Mouse (Mus musculus) kidney, embryonic 14.5 days (tissue): Measurements from ENCODE around the gene Ttyh3. TPM values are rescaled to one million over a fixed set of nuclear protein-coding genes. Genes with fewer than 3 reads are reported as not detected.

Experiments
- ATAC-seq: fragments of 200-750 bp; cut with Nextera tagmentation; 2 replicates; pipeline ENCODE4 v1.8.0; 2017; ENCODE audit warnings: moderate number of reproducible peaks, mild to moderate bottlenecking, moderate TSS enrichment, moderate library complexity; ENCODE audit not compliant: low FRiP score, low TSS enrichment
- H3K27ac ChIP-seq: fragments of 300-500 bp; sonication (generic); 2 replicates; pipeline ENCODE4 v1.5.1; 2014; ENCODE audit warnings: low read depth, mild to moderate bottlenecking, low read length, moderate library complexity, mixed read lengths
- H3K27me3 ChIP-seq: fragments of 300-500 bp; sonication (generic); 2 replicates; pipeline ENCODE4 v1.6.1; 2014; ENCODE audit warnings: mild to moderate bottlenecking, low read length; ENCODE audit not compliant: control insufficient read depth, insufficient read depth
- H3K36me3 ChIP-seq: fragments of 300-500 bp; sonication (generic); 2 replicates; pipeline ENCODE4 v1.6.1; 2014; ENCODE audit warnings: low read length, mixed read lengths; ENCODE audit not compliant: control insufficient read depth, insufficient read depth
- H3K4me1 ChIP-seq: fragments of 300-500 bp; sonication (generic); 2 replicates; pipeline ENCODE4 v1.6.1; 2014; ENCODE audit warnings: low read length, mixed read lengths; ENCODE audit not compliant: control insufficient read depth, insufficient read depth
- H3K4me2 ChIP-seq: fragments of 300-500 bp; sonication (generic); replicated peaks from 2 replicates; pipeline ENCODE4 v1.6.1; 2014; ENCODE audit warnings: low read depth, mild to moderate bottlenecking, low read length
- H3K4me3 ChIP-seq: fragments of 300-500 bp; sonication (generic); 2 replicates; pipeline ENCODE4 v1.5.1; 2014; ENCODE audit warnings: mild to moderate bottlenecking, low read length
- H3K9ac ChIP-seq: fragments of 300-500 bp; sonication (generic); 2 replicates; pipeline ENCODE4 v1.6.1; 2014; ENCODE audit warnings: low read depth, mild to moderate bottlenecking, low read length, moderate library complexity
- H3K9me3 ChIP-seq: fragments of 300-500 bp; sonication (generic); 2 replicates; pipeline ENCODE4 v1.6.1; 2016; ENCODE audit warnings: low read length; ENCODE audit not compliant: control insufficient read depth
- WGBS: fragments of 180-500 bp; shearing (Covaris S2); extraction: QIAGEN DNeasy Blood & Tissue Kit; methylation state at CpG from one replicate; pipeline ENCODE4 v1.1.7; 2014; 5-methylcytosine and 5-hydroxymethylcytosine counted together
- polyA plus RNA-seq: library from polyadenylated mRNA; unstranded; fragments of >200 nt; fragmentation: Nextera tagmentation; extraction: Ambion mirVana; gene quantifications from 2 replicates; pipeline ENCODE4 v1.2.1, GENCODE M21; 2014

The Ttyh3 gene
- polyA plus RNA-seq, 1 experiment from 2014 or later, result 48.5 TPM

- Histone ChIP-seq H3K4me3 (no peak overlapping the region), H3K9ac (no peak overlapping the region), H3K36me3 (no peaks in the 10 kb centered on the region), H3K4me2 (no peak overlapping the region), H3K27ac (no peak overlapping the region), H3K27me3 (no peaks in the 10 kb centered on the region), H3K4me1 (peaks cover 7% of the 10 kb centered on the region; the same call in 1 of the 2 replicates), H3K9me3 (no peaks in the 10 kb centered on the region)
- no peak for ATAC-seq
- 86% methylated on average over 1 of the region's 1 CpGs for WGBS
These were observed 11.6 kb upstream of the Ttyh3 start for GRCm38 (mm10) chr5:140660398-140660797.

GRCm38 (mm10) chr5:140659607-140660272 lies 10.9 kb upstream of the Ttyh3 start:
- WGBS, result 39% methylated on average over 15 of the region's 16 CpGs
- H3K4me3 ChIP-seq, result no peak overlapping the region
- no peaks in the 10 kb centered on the region for H3K36me3 ChIP-seq
- no peak for ATAC-seq
- peaks cover 7% of the 10 kb centered on the region; the same call in 1 of the 2 replicates for H3K4me1 ChIP-seq
- no peaks in the 10 kb centered on the region for H3K27me3 ChIP-seq
- H3K9me3 ChIP-seq, result no peaks in the 10 kb centered on the region
- H3K4me2 ChIP-seq, result no peak overlapping the region
- no peak overlapping the region for H3K9ac ChIP-seq
- no peak overlapping the region for H3K27ac ChIP-seq

- 71% methylated on average over 15 of the region's 15 CpGs for WGBS
- ATAC-seq, result no peak
These were observed 5.4 kb upstream of the Ttyh3 start for GRCm38 (mm10) chr5:140654096-140654845.

GRCm38 (mm10) chr5:140652587-140652986 lies 3.8 kb upstream of the Ttyh3 start:
- Histone ChIP-seq H3K4me2 (no peak overlapping the region), H3K27ac (no peak overlapping the region), H3K9ac (no peak overlapping the region), H3K4me1 (peaks cover 13% of the 10 kb centered on the region), H3K36me3 (no peaks in the 10 kb centered on the region), H3K9me3 (no peaks in the 10 kb centered on the region), H3K4me3 (no peak overlapping the region), H3K27me3 (no peaks in the 10 kb centered on the region)
- no peak for ATAC-seq
- 75% methylated on average over 7 of the region's 7 CpGs for WGBS

More at GRCm38 (mm10) chr5:140654096-140654845, 5.4 kb upstream of the Ttyh3 start:
- no peak overlapping the region for H3K27ac ChIP-seq
- no peak overlapping the region for H3K4me3 ChIP-seq
- H3K9me3 ChIP-seq, result no peaks in the 10 kb centered on the region
- no peak overlapping the region for H3K4me2 ChIP-seq
- H3K9ac ChIP-seq, result no peak overlapping the region
- H3K4me1 ChIP-seq, result peaks cover 7% of the 10 kb centered on the region
- H3K36me3 ChIP-seq, result no peaks in the 10 kb centered on the region
- no peaks in the 10 kb centered on the region for H3K27me3 ChIP-seq

GRCm38 (mm10) chr5:140651231-140651630 lies 2.4 kb upstream of the Ttyh3 start:
- WGBS, result 78% methylated on average over 11 of the region's 11 CpGs
- no peak overlapping the region for H3K4me2 ChIP-seq

GRCm38 (mm10) chr5:140649881-140650414 lies 1.1 kb upstream of the Ttyh3 start:
- whole genome bisulfite sequencing, result 50% methylated on average over 7 of the region's 7 CpGs
- Histone ChIP-seq H3K4me3 (no peak overlapping the region), H3K4me1 (peaks cover 39% of the 10 kb centered on the region), H3K4me2 (peak overlapping the region; percentile 65), H3K36me3 (peaks cover 5% of the 10 kb centered on the region; the same call in 1 of the 2 replicates), H3K27me3 (no peaks in the 10 kb centered on the region), H3K9ac (no peak overlapping the region), H3K27ac (no peak overlapping the region; the same call in 1 of the 2 replicates), H3K9me3 (no peaks in the 10 kb centered on the region)
- ATAC-seq, result no peak

More at GRCm38 (mm10) chr5:140651231-140651630, 2.4 kb upstream of the Ttyh3 start:
- no peaks in the 10 kb centered on the region for H3K27me3 ChIP-seq
- no peak overlapping the region for H3K9ac ChIP-seq
- no peaks in the 10 kb centered on the region for H3K9me3 ChIP-seq
- no peak overlapping the region for H3K27ac ChIP-seq
- no peak for ATAC-seq
- peaks cover 4% of the 10 kb centered on the region; the same call in 1 of the 2 replicates for H3K36me3 ChIP-seq
- H3K4me1 ChIP-seq, result peaks cover 27% of the 10 kb centered on the region
- H3K4me3 ChIP-seq, result no peak overlapping the region

- WGBS, result 3% methylated on average over 25 of the region's 26 CpGs
- Histone ChIP-seq H3K4me1 (peaks cover 40% of the 10 kb centered on the region), H3K4me2 (peak overlapping the region; percentile 65), H3K36me3 (peaks cover 9% of the 10 kb centered on the region; the same call in 1 of the 2 replicates), H3K27ac (peak overlapping the region; percentile 34; the same call in 1 of the 2 replicates), H3K9ac (peak overlapping the region; percentile 99), H3K27me3 (no peaks in the 10 kb centered on the region), H3K4me3 (peak overlapping the region; percentile 97), H3K9me3 (no peaks in the 10 kb centered on the region)
- ATAC-seq, result peak; percentile 95
These were observed 353 bp upstream of the Ttyh3 start for GRCm38 (mm10) chr5:140649101-140649667.

GRCm38 (mm10) chr5:140647821-140648518 lies 861 bp downstream of the Ttyh3 start:
- WGBS, result under 1% methylated on average over 13 of the region's 13 CpGs
- peak overlapping the region; percentile 88 for H3K27ac ChIP-seq
- peaks cover 40% of the 10 kb centered on the region for H3K4me1 ChIP-seq
- H3K9ac ChIP-seq, result peak overlapping the region; percentile 99
- H3K36me3 ChIP-seq, result peaks cover 17% of the 10 kb centered on the region; the same call in 1 of the 2 replicates
- no peaks in the 10 kb centered on the region for H3K27me3 ChIP-seq
- ATAC-seq, result peak; percentile 10
- H3K4me3 ChIP-seq, result peak overlapping the region; percentile 97
- H3K9me3 ChIP-seq, result no peaks in the 10 kb centered on the region
- peak overlapping the region; percentile 95 for H3K4me2 ChIP-seq
